Mouse (Mus musculus) liver, embryonic 15.5 days (tissue): Measurements from ENCODE around the gene Ccdc174. TPM values are rescaled to one million over a fixed set of nuclear protein-coding genes. Genes with fewer than 3 reads are reported as not detected.

ENCODE experiments used
- ATAC-seq: fragments of 200-750 bp; cut with Nextera tagmentation; 2 replicates; pipeline ENCODE4 v1.8.0; 2017; ENCODE audit warnings: moderate number of reproducible peaks, mild to moderate bottlenecking, moderate library complexity; ENCODE audit not compliant: insufficient read depth
- H3K27ac ChIP-seq: fragments of 300-500 bp; sonication (generic); replicated peaks from 2 replicates; pipeline ENCODE4 v1.5.1; 2015; ENCODE audit warnings: mild to moderate bottlenecking, inconsistent platforms
- H3K27me3 ChIP-seq: fragments of 300-500 bp; sonication (generic); 2 replicates; pipeline ENCODE4 v1.6.1; 2015; ENCODE audit warnings: mild to moderate bottlenecking, inconsistent platforms
- H3K36me3 ChIP-seq: fragments of 300-500 bp; sonication (generic); replicated peaks from 2 replicates; pipeline ENCODE4 v1.6.1; 2015; ENCODE audit warnings: moderate library complexity, mild to moderate bottlenecking, inconsistent platforms
- H3K4me1 ChIP-seq: fragments of 300-500 bp; sonication (generic); replicated peaks from 2 replicates; pipeline ENCODE4 v1.6.1; 2015; ENCODE audit warnings: inconsistent platforms
- H3K4me2 ChIP-seq: fragments of 300-500 bp; sonication (generic); 2 replicates; pipeline ENCODE4 v1.6.1; 2015; ENCODE audit warnings: moderate library complexity, mild to moderate bottlenecking, inconsistent platforms
- H3K4me3 ChIP-seq: fragments of 300-500 bp; sonication (generic); replicated peaks from 2 replicates; pipeline ENCODE4 v1.5.1; 2015; ENCODE audit warnings: mild to moderate bottlenecking, inconsistent platforms
- H3K9ac ChIP-seq: fragments of 300-500 bp; sonication (generic); 2 replicates; pipeline ENCODE4 v1.6.1; 2015; ENCODE audit warnings: moderate library complexity, mild to moderate bottlenecking, inconsistent platforms
- H3K9me3 ChIP-seq: fragments of 300-500 bp; sonication (generic); replicated peaks from 2 replicates; pipeline ENCODE4 v1.6.1; 2016; ENCODE audit warnings: inconsistent platforms
- WGBS: fragments of 180-500 bp; shearing (Covaris S2); methylation state at CpG from one replicate; pipeline ENCODE4 v1.1.7; 2015; ENCODE audit warnings: mixed read lengths; ENCODE audit not compliant: insufficient replicate concordance; 5-methylcytosine and 5-hydroxymethylcytosine counted together
- polyA plus RNA-seq: library from polyadenylated mRNA; unstranded; fragments of >200 nt; fragmentation: Nextera tagmentation; extraction: Ambion mirVana; gene quantifications from 2 replicates; pipeline ENCODE4 v1.2.1, GENCODE M21; 2015

Gene Ccdc174
- polyA plus RNA-seq, 1 experiment from 2014 or later, result 11.7 TPM

DNA sequence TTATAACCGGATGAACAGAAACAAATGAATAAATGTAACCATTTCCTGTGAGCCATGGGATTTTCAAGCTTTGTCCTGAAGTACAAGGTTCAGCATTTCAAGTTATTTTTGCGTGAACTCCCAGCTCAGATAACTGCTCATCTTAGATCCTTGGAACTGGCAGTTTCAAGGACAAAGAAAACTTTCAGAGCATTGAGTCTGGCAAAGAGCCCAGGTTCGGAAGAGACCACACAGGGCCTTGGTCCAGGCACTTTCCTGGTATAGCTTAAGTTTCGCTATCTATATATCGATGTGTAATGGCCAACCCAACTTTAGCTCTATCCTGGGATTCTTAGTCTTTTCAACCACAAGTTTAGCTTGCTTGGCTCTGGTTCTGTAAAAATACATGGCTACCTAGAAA lies 53.4 kb downstream of the Ccdc174 start:
- H3K9ac ChIP-seq, result no peak overlapping the region
- no peaks in the 10 kb centered on the region for H3K36me3 ChIP-seq
- no peaks in the 10 kb centered on the region for H3K27me3 ChIP-seq
- WGBS, result 77% methylated on average over 5 of the region's 5 CpGs
- no peak overlapping the region for H3K27ac ChIP-seq
- H3K4me2 ChIP-seq, result no peak overlapping the region
- no peaks in the 10 kb centered on the region for H3K9me3 ChIP-seq
- no peak for ATAC-seq
- H3K4me3 ChIP-seq, result no peak overlapping the region
- no peaks in the 10 kb centered on the region for H3K4me1 ChIP-seq

DNA sequence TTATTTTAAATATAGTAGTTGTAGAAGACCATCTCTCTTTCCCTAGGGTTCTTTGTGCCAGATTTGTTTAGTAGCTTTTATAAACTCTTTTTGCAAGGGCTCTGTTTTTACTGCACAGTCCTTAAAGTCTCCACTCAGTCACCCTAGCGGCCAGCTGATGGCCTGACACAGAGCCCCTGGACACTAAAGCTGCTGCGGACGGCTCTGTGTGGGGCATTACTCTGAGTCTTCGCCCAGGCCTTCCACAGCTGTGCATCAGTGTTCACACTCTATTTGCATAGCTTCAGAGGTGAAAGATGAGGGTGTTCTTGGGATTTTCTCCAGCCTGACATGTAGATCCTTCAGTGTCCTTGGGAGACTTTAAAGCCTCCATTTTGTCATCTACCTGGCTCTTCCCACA lies 60.6 kb downstream of the Ccdc174 start:
- WGBS, result 66% methylated on average over 4 of the region's 4 CpGs
- H3K4me3 ChIP-seq, result no peak overlapping the region
- H3K36me3 ChIP-seq, result no peaks in the 10 kb centered on the region
- no peak for ATAC-seq
- H3K27ac ChIP-seq, result no peak overlapping the region
- no peaks in the 10 kb centered on the region for H3K9me3 ChIP-seq
- no peaks in the 10 kb centered on the region for H3K4me1 ChIP-seq
- no peak overlapping the region for H3K4me2 ChIP-seq
- H3K27me3 ChIP-seq, result no peaks in the 10 kb centered on the region
- no peak overlapping the region for H3K9ac ChIP-seq

DNA sequence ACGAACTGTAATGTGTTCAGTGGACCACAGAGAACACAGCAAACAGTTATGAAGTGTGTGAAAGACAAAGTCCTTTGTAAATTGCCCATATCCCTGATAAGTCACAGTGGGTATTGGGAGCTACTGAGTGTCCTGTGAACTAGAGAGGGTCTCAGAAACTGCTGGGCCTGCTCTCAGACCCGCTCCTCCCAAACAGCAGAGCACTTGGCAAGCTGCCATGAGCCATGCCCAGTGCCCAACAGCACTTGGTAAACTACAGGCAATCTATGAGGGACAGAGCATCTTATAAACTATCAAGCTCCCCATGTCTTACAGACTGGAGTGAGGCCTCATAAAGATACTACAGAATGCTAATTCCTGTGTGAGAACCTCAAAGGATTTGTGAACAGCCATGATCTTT lies 70.6 kb downstream of the Ccdc174 start:
- 59% methylated on average over 2 of the region's 2 CpGs for WGBS
- H3K36me3 ChIP-seq, result no peaks in the 10 kb centered on the region
- H3K4me2 ChIP-seq, result no peak overlapping the region
- no peak overlapping the region for H3K27ac ChIP-seq
- no peak for ATAC-seq
- H3K9ac ChIP-seq, result no peak overlapping the region
- H3K27me3 ChIP-seq, result no peaks in the 10 kb centered on the region
- no peaks in the 10 kb centered on the region for H3K9me3 ChIP-seq
- no peaks in the 10 kb centered on the region for H3K4me1 ChIP-seq
- H3K4me3 ChIP-seq, result no peak overlapping the region

Other genes starting within 250 kb of the Ccdc174 start
- 19.5 and 20.1 TPM in 2 replicates for gene Slc6a6, start 194.0 kb upstream of the Ccdc174 start, polyA plus RNA-seq
- 0.10 and 0.12 TPM in 2 replicates for gene Grip2, start 50.8 kb upstream of the Ccdc174 start, polyA plus RNA-seq
- gene 4930590J08Rik, start 24.8 kb downstream of the Ccdc174 start, polyA plus RNA-seq, result 0.08 and 0.13 TPM in 2 replicates
- 2.0 and 2.8 TPM in 2 replicates for gene Fgd5, start 100.8 kb downstream of the Ccdc174 start, polyA plus RNA-seq
- gene Nr2c2, start 213.3 kb downstream of the Ccdc174 start, polyA plus RNA-seq, result 6.8 and 8.5 TPM in 2 replicates